Mouse (Mus musculus) spleen, postnatal 10 days (tissue): ENCODE data around the gene Tmem240.
"Not testable (repeated sequence)": the region's sequence is repeated elsewhere in the genome, so short reads cannot be mapped to it uniquely, and the experiment has no call there.

Source experiments
- DNase-seq, 2 experiments: peaks; one replicate each; pipeline ENCODE4 v3.0.0; 2021 to 2022; ENCODE audit warnings: low spot score in 2 of 2

Gene Tmem240

DNA sequence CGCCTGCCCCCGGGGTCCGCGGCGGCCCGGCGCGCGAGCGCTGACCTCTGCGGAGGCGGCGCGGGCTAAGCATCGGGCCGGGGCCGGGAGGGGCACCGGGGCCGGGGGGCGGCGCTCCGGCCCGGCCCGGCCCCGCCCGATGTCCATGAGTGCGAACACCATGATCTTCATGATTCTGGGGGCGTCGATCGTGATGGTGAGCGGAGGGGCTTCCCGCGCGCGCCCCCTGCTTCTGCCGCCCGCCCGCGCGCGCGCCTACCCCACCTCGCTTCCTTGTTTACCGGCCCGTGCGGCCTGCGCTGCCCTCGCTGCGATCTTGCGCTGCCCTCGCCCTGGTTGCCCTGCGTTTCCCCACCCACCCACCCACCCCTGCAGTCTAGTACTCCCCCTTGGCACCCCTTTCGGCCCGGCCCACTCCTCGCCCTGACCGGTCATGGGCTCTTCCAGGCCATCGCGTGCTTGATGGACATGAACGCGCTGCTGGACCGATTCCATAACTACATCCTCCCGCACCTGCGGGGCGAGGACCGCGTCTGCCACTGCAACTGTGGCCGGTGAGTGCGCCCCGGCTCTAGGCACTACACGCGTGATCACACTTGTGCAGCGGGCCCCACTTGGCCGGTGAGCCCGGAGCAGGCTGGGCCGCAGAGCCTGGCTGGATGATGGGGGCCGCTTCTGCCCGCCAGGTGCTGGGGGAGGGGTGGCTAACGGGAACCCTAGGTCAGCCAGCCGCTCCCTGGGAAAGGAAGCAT lies 527 bp downstream of the Tmem240 start:
- peak; percentile 55 to 56 for DNase-seq

DNA sequence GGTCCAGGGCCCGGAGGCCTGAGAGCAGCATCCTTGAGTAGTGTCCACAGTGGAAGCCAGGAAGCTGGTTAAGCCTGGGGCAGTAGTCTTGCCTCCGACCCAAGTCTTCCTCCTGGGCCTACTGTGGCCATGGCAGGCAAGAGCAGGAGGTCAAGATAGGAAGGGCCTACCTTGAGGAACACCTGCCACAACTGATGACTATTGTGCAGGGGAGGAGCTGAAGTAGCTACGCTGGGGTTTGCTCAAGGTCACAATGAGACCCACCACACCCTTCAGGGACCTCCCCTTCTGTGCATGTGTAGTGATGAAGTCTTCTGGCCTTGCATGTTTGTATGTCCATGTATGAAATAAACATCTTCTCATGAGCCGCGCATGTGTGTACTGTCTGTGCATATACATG lies 1.2 kb downstream of the Tmem240 start:
- DNase-seq = no peak

DNA sequence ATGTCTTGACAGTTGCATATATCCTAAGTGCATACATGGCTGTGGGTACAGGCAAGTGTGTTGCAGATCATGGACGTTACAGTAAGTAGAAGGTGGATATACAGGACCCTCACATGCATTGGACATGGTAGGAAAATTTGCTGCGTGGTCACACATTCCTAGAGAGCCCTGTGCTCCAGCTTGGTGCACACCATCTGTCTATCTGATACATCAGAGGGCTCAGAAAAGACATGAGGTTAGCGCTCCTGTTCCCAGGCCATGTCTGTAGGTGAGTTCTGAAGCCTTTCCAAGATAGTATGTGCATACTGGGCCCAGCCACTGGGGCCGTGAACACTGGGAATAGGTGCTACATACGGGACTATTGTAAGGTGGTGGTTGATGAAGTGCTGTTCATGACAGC lies 1.8 kb downstream of the Tmem240 start:
- DNase-seq = no peak

DNA sequence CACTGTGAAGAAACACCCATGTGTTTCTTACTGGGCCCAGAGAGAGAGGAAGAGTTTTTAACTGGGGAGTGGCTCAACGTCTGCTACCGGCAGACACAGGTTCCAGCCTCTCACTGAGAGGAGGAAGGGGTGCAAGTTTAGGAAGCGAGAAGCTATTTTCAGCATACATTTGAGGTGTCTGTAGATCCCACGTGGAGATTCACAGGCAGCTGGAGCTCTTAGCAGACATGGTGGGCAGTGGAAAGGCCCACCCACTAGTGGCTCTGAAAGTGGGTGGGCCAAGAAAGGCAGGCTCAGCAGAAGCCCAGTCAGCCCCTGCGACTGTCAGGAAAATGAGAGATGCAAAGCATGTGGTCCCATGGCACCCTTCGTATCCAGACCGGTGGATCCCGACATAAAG lies 3.7 kb downstream of the Tmem240 start:
- no peak for DNase-seq

- no peak for DNase-seq
Measured at GRCm38 (mm10) chr4:155739152-155739551, 4.6 kb downstream of the Tmem240 start.

- DNase-seq = no peak
Measured at GRCm38 (mm10) chr4:155739741-155740636, 5.4 kb downstream of the Tmem240 start.

DNA sequence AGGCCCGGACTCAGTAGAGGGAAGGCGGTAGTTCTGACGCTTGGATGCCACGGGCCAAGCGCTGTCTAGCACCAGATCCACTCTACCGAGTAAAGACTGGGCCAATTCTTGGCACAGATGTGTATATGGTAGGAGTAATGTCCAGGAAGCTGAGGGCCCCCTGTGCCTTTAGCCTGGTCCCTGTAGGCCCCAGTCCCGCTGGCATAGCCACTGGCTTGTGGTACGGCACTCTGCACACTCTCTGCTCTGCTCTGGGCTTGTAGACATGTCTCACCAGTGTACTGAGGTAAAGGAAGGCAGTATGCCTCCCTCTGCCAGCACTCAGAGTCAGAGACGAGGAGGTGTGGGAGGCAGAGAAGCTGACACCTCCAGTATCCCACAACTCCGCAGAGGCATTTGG lies 6.1 kb downstream of the Tmem240 start:
- not testable (repeated sequence) for DNase-seq

DNA sequence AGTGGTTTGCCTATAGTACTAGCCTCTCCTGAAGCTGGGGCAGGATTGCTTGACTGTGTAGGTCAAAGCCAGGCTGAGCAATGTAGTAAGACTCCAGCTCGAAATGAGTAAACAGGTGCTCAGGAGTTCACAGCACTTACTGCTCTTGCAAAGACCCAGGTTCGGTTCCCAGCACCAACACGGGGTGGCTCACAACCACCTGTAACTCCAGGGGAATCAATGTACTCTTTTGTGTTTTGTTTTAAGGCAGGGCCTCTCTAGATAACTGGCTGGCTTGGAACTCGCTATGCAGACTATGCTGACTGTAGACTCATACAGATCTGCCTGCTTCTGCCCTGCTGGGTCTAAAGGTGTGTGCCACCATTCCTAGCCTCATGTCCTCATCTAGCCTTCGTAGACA lies 8.1 kb downstream of the Tmem240 start:
- DNase-seq = no peak

DNA sequence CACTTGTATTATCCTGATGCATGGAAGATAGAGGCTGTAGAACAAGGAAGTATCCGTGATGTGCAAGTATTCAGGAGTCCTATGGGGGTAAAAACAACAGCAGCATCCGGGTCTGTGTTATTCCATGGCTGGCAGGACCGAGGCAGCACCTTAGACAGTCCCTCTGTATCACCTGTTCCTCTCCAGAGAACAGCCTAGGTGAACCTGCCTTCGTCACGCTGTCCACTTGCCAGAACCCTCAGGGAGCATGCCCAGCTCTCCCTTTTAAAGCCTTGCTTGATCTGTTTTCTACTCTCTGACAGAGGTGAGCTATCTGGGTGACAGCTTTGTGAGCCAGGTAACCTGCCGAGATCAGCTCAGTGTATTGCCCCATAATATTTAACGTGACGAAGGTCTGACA lies 9.9 kb downstream of the Tmem240 start:
- DNase-seq = no peak

DNA sequence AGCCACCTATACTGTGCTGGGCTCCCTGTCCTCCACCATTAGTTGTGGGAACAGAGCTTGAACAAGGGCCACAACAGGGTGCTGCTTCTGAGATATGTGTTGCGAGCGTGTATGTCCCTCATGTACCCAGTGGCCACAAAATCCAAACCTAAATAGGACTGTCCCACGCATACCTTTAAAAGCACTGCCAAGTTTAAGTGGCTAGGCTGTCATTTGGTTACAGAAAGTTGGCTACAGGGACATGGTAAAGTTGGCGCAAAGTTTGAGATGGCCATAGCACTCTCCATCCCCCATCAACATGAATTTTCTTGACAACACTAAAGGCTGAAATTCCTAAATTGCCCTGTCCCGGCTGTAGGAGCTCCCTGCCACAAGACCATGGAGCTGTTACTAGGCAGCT lies 10.5 kb downstream of the Tmem240 start:
- no peak for DNase-seq

GRCm38 (mm10) chr4:155746036-155746548 lies 11.5 kb downstream of the Tmem240 start:
- no peak for DNase-seq

- no peak for DNase-seq
Measured at GRCm38 (mm10) chr4:155746575-155747490, 12.2 kb downstream of the Tmem240 start.

DNA sequence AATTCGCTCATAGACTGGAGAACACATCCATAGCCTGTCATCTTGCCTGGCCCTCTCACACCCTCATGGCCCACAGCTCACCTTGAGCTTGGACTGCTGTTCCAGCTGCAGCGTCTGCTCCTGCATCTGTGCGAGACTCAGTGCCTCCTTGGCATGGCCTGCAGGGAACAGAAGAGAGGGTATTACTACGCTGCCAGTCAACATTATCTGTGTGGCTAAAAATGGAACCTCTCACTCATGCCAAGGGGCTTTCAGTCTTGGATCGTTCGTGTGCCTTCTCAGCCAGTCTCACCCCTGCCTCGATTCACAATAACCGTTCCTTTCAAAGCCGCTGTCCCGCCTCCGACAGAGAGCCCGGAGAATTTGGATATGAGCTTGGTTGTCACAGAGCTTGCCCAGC lies 22.4 kb downstream of the Tmem240 start:
- DNase-seq = no peak

- peak in 1 of 2 experiments; percentile 54 for DNase-seq
Measured at GRCm38 (mm10) chr4:155759862-155760612, 25.4 kb downstream of the Tmem240 start.

DNA sequence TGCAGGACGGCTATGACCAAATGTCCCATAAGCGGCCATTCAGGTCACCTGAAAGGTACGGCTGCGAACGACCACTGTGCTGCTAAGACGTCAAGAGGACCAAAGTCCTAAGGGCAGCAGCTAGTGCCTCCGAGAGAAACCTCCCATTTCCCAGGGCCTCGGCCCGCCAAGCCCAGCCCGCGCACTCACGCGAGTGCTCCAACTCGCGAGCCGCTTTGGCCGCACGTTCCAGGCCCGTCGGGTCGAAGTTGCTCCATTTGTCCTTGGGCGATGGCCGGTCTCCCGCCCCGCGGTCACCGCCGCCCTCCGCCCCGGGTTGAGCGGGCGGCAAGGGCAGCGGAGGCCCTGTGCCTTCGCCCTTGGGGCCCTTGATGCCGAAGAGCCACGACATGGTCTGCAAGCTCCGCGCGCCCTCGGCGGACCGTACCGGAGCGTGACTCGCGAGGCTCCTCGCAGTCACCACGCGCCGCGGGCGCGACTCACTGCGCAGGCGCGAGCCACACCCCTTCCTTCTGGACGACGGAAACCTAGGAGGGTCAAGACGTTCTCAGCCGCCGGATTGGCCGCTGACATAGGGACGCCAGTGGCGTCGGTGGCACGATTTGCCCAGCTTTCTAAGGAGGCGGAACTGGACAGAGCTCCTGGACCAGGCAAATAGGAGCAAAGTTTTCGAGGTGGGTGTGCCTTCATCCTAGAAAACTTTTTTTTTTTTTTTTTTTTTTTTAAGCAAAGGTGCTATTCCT lies 26.2 kb downstream of the Tmem240 start, which contains the start of gene Atad3a:
Gene Atad3a, minus strand, starts transcription at position 481 of the 743 bp plus-strand sequence.
- peak; percentile 96 to 98 for DNase-seq

- no peak for DNase-seq
Measured at GRCm38 (mm10) chr4:155761356-155762099, 26.9 kb downstream of the Tmem240 start.

GRCm38 (mm10) chr4:155762357-155762756 lies 27.8 kb downstream of the Tmem240 start:
- DNase-seq = no peak

DNA sequence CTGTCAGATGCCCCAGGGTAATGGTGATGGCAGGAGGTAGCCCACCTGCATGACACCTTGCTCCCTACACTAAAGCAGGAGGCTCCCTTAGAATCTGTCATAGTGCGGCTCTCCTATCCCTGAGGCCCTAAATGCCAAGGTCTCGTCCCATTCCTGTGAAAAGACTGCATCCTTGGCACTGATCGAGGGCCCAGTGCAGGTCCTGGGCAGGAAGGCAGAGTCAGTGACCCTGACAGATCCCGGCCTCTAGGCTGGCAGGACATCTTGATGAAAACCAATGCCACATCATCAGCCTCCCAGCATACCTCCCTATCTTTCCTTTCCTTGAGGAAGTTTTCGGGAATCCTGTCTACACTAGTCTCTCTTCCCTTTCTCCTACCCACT lies 34.9 kb downstream of the Tmem240 start:
- no peak for DNase-seq

GRCm38 (mm10) chr4:155769880-155770512 lies 35.4 kb downstream of the Tmem240 start:
- DNase-seq = peak; percentile 94
